Mouse (Mus musculus) ES-Bruce4 (cell line): ENCODE measurements around the gene Tpsb2.

Experiments used
- CTCF ChIP-seq: IDR thresholded peaks from one replicate; pipeline ENCODE4 v1.8.1; 2011; ENCODE audit warnings: low read depth, low read length
- EP300 ChIP-seq: IDR thresholded peaks from 2 replicates; pipeline ENCODE4 v1.6.1; 2011; ENCODE audit warnings: low read depth, low read length; ENCODE audit not compliant: insufficient read depth
- POLR2A ChIP-seq: IDR thresholded peaks from one replicate; pipeline ENCODE4 v1.8.1; 2011; ENCODE audit warnings: low read length; ENCODE audit not compliant: insufficient read depth

GRCm38 (mm10) chr17:25407352-25407751 is 41.2 kb downstream of the Tpsb2 start:
- TF ChIP-seq EP300 (no peak), CTCF (no peak), POLR2A (no peak)
